Mouse (Mus musculus) ES-E14 (cell line): Measurements from ENCODE around the gene Inf2.

Source experiments
- ZC3H11A ChIP-seq: IDR thresholded peaks from 2 replicates; pipeline ENCODE4 v1.6.1; 2012; ENCODE audit warnings: low read depth, mild to moderate bottlenecking, inconsistent platforms, low read length, borderline replicate concordance
- ZNF384 ChIP-seq: IDR thresholded peaks from 2 replicates; pipeline ENCODE4 v1.6.1; 2012; ENCODE audit warnings: low read depth, low read length, inconsistent platforms

- TF ChIP-seq ZC3H11A (no peak), ZNF384 (no peak)
These were observed 43.6 kb downstream of the Inf2 start for GRCm38 (mm10) chr12:112632084-112632777.
